Mouse (Mus musculus) CH12.LX (cell line): Measurements from ENCODE around the gene Fbxo42. TPM values are rescaled to one million over a fixed set of nuclear protein-coding genes. Genes with fewer than 3 reads are reported as not detected.

ENCODE experiments used
- DNase-seq: peaks from one replicate; pipeline ENCODE4 v3.0.0-alpha.2; 2013; ENCODE audit errors: extremely low read depth
- H3K27ac ChIP-seq: 2 replicates; pipeline ENCODE4 v1.5.1; 2012; ENCODE audit warnings: low read depth, mild to moderate bottlenecking, control low read depth, moderate library complexity; ENCODE audit not compliant: insufficient read depth
- H3K27me3 ChIP-seq: replicated peaks from 2 replicates; pipeline ENCODE3; 2012; ENCODE audit warnings: inconsistent platforms
- H3K36me3 ChIP-seq, 2 experiments: replicated peaks in 1 of 2; 2 replicates each; pipeline versions ENCODE3 to v1.6.1; 2012; ENCODE audit warnings: inconsistent platforms in 1 of 2, low read length in 1 of 2, mild to moderate bottlenecking in 1 of 2, mixed read lengths in 1 of 2, moderate library complexity in 1 of 2; ENCODE audit not compliant: control insufficient read depth in 1 of 2, insufficient read depth in 1 of 2
- H3K4me1 ChIP-seq, 2 experiments: 2 replicates each; pipeline ENCODE4 v1.6.1; 2012; ENCODE audit warnings: inconsistent platforms in 1 of 2, moderate library complexity in 1 of 2; ENCODE audit not compliant: insufficient read depth in 2 of 2, control insufficient read depth in 1 of 2
- H3K4me2 ChIP-seq: 2 replicates; pipeline ENCODE4 v1.6.1; 2012; ENCODE audit warnings: low read depth, mild to moderate bottlenecking, control low read depth; ENCODE audit not compliant: poor library complexity, insufficient read depth, severe bottlenecking
- H3K4me3 ChIP-seq, 3 experiments: fragments of 150-350 bp in 1 of 3; sonication (generic) in 1 of 3; replicated peaks in 1 of 3; 2 replicates each; pipeline versions ENCODE3 to v1.5.1; 2011 to 2012; ENCODE audit warnings: low read depth in 2 of 3, low read length in 2 of 3, mild to moderate bottlenecking in 2 of 3, moderate library complexity in 2 of 3, control low read depth in 1 of 3, improper control_type of control experiment in 1 of 3, inconsistent platforms in 1 of 3, mixed read lengths in 1 of 3; ENCODE audit not compliant: poor library complexity in 1 of 3
- H3K79me2 ChIP-seq: replicated peaks from 2 replicates; pipeline ENCODE4 v1.6.1; 2012; ENCODE audit warnings: mild to moderate bottlenecking, moderate library complexity; ENCODE audit not compliant: control insufficient read depth, poor library complexity, insufficient read depth, severe bottlenecking; ENCODE audit errors: extremely low read depth
- H3K9ac ChIP-seq: 2 replicates; pipeline ENCODE4 v1.6.1; 2012; ENCODE audit warnings: low read depth, mild to moderate bottlenecking, control low read depth, moderate library complexity; ENCODE audit not compliant: insufficient read depth
- H3K9me3 ChIP-seq: replicated peaks from 2 replicates; pipeline ENCODE3; 2012; ENCODE audit warnings: low read length, inconsistent platforms, mixed read lengths
- BHLHE40 ChIP-seq: IDR thresholded peaks from 2 replicates; pipeline ENCODE4 v1.6.1; 2011; ENCODE audit warnings: mild to moderate bottlenecking, low read depth, low read length, improper control_type of control experiment
- CHD2 ChIP-seq: IDR thresholded peaks from 2 replicates; pipeline ENCODE4 v1.6.1; 2011; ENCODE audit warnings: low read length, improper control_type of control experiment
- CTCF ChIP-seq, 2 experiments: IDR thresholded peaks in 1 of 2; conservative IDR thresholded peaks in 1 of 2; 2 replicates each; pipeline ENCODE4 v1.5.1; 2011 to 2012; ENCODE audit warnings: low read depth in 2 of 2, low read length in 2 of 2, improper control_type of control experiment in 1 of 2, inconsistent platforms in 1 of 2, mild to moderate bottlenecking in 1 of 2, moderate library complexity in 1 of 2
- ELF1 ChIP-seq: IDR thresholded peaks from 2 replicates; pipeline ENCODE4 v1.6.1; 2014; ENCODE audit warnings: low read depth, mild to moderate bottlenecking, inconsistent platforms, low read length, improper control_type of control experiment
- GABPA ChIP-seq: IDR thresholded peaks from 2 replicates; pipeline ENCODE4 v1.6.1; 2012; ENCODE audit warnings: low read depth, low read length, improper control_type of control experiment, inconsistent platforms; ENCODE audit not compliant: insufficient replicate concordance
- HCFC1 ChIP-seq: IDR thresholded peaks from 2 replicates; pipeline ENCODE4 v1.6.1; 2012; ENCODE audit warnings: low read depth, mild to moderate bottlenecking, inconsistent platforms, low read length, improper control_type of control experiment
- IRF4 ChIP-seq: IDR thresholded peaks from 2 replicates; pipeline ENCODE4 v1.6.1; 2014; ENCODE audit warnings: low read depth, mild to moderate bottlenecking, inconsistent platforms, low read length, improper control_type of control experiment
- JUND ChIP-seq: conservative IDR thresholded peaks from 2 replicates; pipeline ENCODE4 v1.6.1; 2011; ENCODE audit warnings: low read depth, low read length, improper control_type of control experiment
- MAFK ChIP-seq: IDR thresholded peaks from 2 replicates; pipeline ENCODE4 v1.6.1; 2011; ENCODE audit warnings: low read length, improper control_type of control experiment; ENCODE audit not compliant: insufficient replicate concordance
- MAZ ChIP-seq: IDR thresholded peaks from 2 replicates; pipeline ENCODE4 v1.6.1; 2012; ENCODE audit warnings: low read depth, mild to moderate bottlenecking, inconsistent platforms, low read length, improper control_type of control experiment, moderate library complexity
- MEF2A ChIP-seq: IDR thresholded peaks from 2 replicates; pipeline ENCODE4 v1.6.1; 2014; ENCODE audit warnings: low read depth, mild to moderate bottlenecking, inconsistent platforms, low read length, improper control_type of control experiment, borderline replicate concordance
- NRF1 ChIP-seq: IDR thresholded peaks from 2 replicates; pipeline ENCODE4 v1.6.1; 2014; ENCODE audit warnings: low read depth, mild to moderate bottlenecking, inconsistent platforms, low read length, improper control_type of control experiment, moderate library complexity
- PAX5 ChIP-seq: IDR thresholded peaks from 2 replicates; pipeline ENCODE4 v1.6.1; 2012; ENCODE audit warnings: low read length, inconsistent platforms, mixed read lengths
- POLR2AphosphoS2 ChIP-seq: IDR thresholded peaks from 2 replicates; pipeline ENCODE4 v1.6.1; 2011; ENCODE audit warnings: low read depth, low read length, improper control_type of control experiment
- SIN3A ChIP-seq: IDR thresholded peaks from 2 replicates; pipeline ENCODE4 v1.6.1; 2012; ENCODE audit warnings: low read length, improper control_type of control experiment, inconsistent platforms
- SMC3 ChIP-seq: IDR thresholded peaks from 2 replicates; pipeline ENCODE4 v1.6.1; 2011; ENCODE audit warnings: low read depth, low read length, improper control_type of control experiment
- TCF12 ChIP-seq: IDR thresholded peaks from 2 replicates; pipeline ENCODE4 v1.6.1; 2014; ENCODE audit warnings: low read depth, mild to moderate bottlenecking, inconsistent platforms, low read length, improper control_type of control experiment
- ZC3H11A ChIP-seq: IDR thresholded peaks from 2 replicates; pipeline ENCODE4 v1.6.1; 2012; ENCODE audit warnings: low read depth, mild to moderate bottlenecking, inconsistent platforms, low read length, improper control_type of control experiment
- ZNF384 ChIP-seq: IDR thresholded peaks from 2 replicates; pipeline ENCODE4 v1.6.1; 2012; ENCODE audit warnings: low read depth, low read length, improper control_type of control experiment, inconsistent platforms
- dilution Hi-C: fragments of 300-500 bp; cut with MboI; formaldehyde crosslinking; loops from 2 replicates; pipeline ENCODE4 v1.14.3; 2020; ENCODE audit warnings: low sequenced_read_pairs; ENCODE audit not compliant: extremely low pct_unique_long_range_greater_than_20kb, extremely low pct_ligation_motif_present
- in situ Hi-C: fragments of 300-500 bp; cut with MboI; formaldehyde crosslinking; loops from 3 replicates; pipeline ENCODE4 v1.14.3; 2019; ENCODE audit warnings: low sequenced_read_pairs, low pct_ligation_motif_present, low pct_unique_long_range_greater_than_20kb, mixed read lengths
- polyA plus RNA-seq: library from polyadenylated mRNA; unstranded; fragments of >175 nt; gene quantifications from 2 replicates; pipeline ENCODE4 v1.2.1, GENCODE M21; 2012; ENCODE audit warnings: low read depth; ENCODE audit not compliant: insufficient read length
- total RNA-seq, 2 experiments: library from RNA; depleted of rRNA; stranded (reverse); fragments of 300-350 nt in 1 of 2; fragments of >200 nt in 1 of 2; gene quantifications; 2 replicates each; pipeline ENCODE4 v1.2.3; 2012 to 2014

Gene Fbxo42
- total and polyA plus RNA-seq, 3 experiments, result 9.8 to 16.5 (median 14.4) TPM

DNA sequence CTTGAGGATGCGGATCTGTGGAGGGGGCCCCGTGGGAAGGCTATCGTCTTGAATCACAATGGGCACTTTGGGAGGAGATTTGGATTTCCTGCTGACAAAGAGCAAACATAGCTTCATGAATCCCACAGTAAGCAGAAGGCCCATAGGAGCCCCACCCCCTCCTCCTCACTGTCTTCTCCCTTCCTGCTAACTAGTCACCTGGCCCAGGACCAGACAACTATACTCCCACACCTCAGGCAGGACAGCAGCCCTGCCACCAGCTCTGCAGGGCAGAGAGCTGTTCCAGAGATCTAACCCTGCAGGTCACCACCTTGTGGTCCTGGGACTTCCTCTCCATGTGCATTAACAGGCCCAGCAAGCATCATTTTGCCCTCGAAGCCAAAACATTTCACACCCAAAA lies 29.0 kb upstream of the Fbxo42 start:
- Histone ChIP-seq H3K79me2 (peaks cover 58% of the 10 kb centered on the region), H3K4me2 (no peak overlapping the region), H3K4me1 (peaks cover 7 to 52% of the 10 kb centered on the region in 2 experiments), H3K4me3 (no peak overlapping the region), H3K36me3 (peaks cover 73 to 97% of the 10 kb centered on the region in 2 experiments), H3K27ac (no peak overlapping the region), H3K9ac (no peak overlapping the region), H3K9me3 (no peaks in the 10 kb centered on the region), H3K27me3 (no peaks in the 10 kb centered on the region)
- no peak for DNase-seq
- no peak for TF ChIP-seq HCFC1
- no peak for TF ChIP-seq SIN3A
- TF ChIP-seq BHLHE40, result no peak
- TF ChIP-seq GABPA, result no peak
- in situ Hi-C loops (no loop called here), dilution Hi-C loops (no loop called here)

DNA sequence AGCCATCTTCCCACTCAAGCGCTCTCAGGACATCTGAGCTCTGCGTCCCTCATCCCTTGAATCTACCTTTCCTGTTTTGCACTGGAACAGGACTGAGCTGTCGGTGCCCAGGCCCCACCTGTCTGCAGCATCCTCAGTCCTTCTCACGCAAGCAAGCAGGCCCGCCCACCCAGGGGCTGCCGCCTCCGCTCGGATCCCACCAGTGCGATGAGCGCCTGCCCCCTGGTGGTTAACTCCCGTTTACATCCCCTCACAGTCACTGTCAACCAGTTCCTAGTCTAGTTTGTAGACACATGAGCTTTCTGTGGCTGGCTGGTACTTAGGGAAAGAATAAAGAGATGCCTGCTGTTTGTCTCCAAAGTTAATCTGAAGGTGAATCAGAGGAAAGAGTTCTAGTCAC lies 27.0 kb upstream of the Fbxo42 start:
- peaks cover 58 to 97% of the 10 kb centered on the region in 2 experiments for H3K36me3 ChIP-seq

DNA sequence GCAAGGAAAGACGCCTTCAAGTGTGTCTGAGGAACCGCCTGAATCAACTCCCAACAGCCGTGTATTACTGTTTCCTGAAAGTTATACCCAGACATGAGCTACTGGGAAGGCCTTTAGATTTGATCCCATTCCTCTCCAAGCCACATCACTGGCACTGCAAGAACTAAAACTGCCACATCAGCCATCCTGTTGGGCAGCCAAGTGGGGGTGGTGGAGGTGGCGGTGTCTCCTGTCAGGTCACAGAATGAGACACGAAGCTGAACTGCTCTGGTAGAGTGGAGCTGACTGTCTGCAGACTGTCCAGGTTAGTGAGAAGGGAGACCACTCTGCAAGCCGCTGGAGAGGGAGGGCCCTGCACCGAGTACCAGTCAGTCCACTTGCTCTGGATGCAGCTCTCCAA lies 25.1 kb upstream of the Fbxo42 start:
- peaks cover 50 to 92% of the 10 kb centered on the region in 2 experiments for H3K36me3 ChIP-seq
- no peak for DNase-seq
- no peak overlapping the region for H3K9ac ChIP-seq
- no peak overlapping the region for H3K27ac ChIP-seq
- H3K27me3 ChIP-seq, result no peaks in the 10 kb centered on the region
- TF ChIP-seq TCF12, result no peak
- TF ChIP-seq ZC3H11A, result no peak
- TF ChIP-seq IRF4, result no peak
- TF ChIP-seq CTCF (conservative IDR thresholded peaks at IDR 0.05 in 1 of 2, IDR thresholded peaks at IDR 0.05 in 1 of 2; ENCODE audit: low read depth in 2 of 2, low read length in 2 of 2), result no peak
- no peak for TF ChIP-seq CHD2
- TF ChIP-seq JUND, result no peak
- no peak for TF ChIP-seq POLR2AphosphoS2
- no peak for TF ChIP-seq NRF1
- TF ChIP-seq MAFK, result no peak
- no peaks in the 10 kb centered on the region for H3K9me3 ChIP-seq
- no peak overlapping the region for H3K4me3 ChIP-seq
- H3K4me2 ChIP-seq, result no peak overlapping the region
- dilution Hi-C loops, result no loop called here
- peaks cover 97% of the 10 kb centered on the region for H3K79me2 ChIP-seq
- H3K4me1 ChIP-seq, result peaks cover 2 to 46% of the 10 kb centered on the region in 2 experiments; a peak in 3 of 4 replicates
- in situ Hi-C loops, result no loop called here

More for the DNA sequence above, 27.0 kb upstream of the Fbxo42 start:
- Histone ChIP-seq H3K9me3 (no peaks in the 10 kb centered on the region), H3K4me1 (peaks cover 7 to 50% of the 10 kb centered on the region in 2 experiments), H3K79me2 (peaks cover 78% of the 10 kb centered on the region), H3K27ac (no peak overlapping the region), H3K9ac (no peak overlapping the region), H3K4me2 (no peak overlapping the region), H3K27me3 (no peaks in the 10 kb centered on the region), H3K4me3 (no peak overlapping the region)
- in situ Hi-C loops, result no loop called here
- peak; percentile 44 for DNase-seq
- dilution Hi-C loops, result no loop called here
- TF ChIP-seq MEF2A (no peak), MAZ (no peak), ZNF384 (no peak), CTCF (conservative IDR thresholded peaks at IDR 0.05 in 1 of 2, IDR thresholded peaks at IDR 0.05 in 1 of 2; ENCODE audit: low read depth in 2 of 2, low read length in 2 of 2) (peak; percentile 27 to 55; a peak in 3 of 4 replicates), PAX5 (no peak), SMC3 (peak; percentile 15; the same call in 1 of the 2 replicates), ELF1 (no peak), BHLHE40 (no peak)
